Mouse (Mus musculus) brain, embryonic 14.5 days (tissue): ENCODE results near the gene Cobl. TPM values are rescaled to one million over a fixed set of nuclear protein-coding genes. Genes with fewer than 3 reads are reported as not detected.

Source experiments
- DNase-seq: peaks from one replicate; pipeline ENCODE4 v3.0.0-alpha.2; 2011; ENCODE audit warnings: low read depth
- CTCF ChIP-seq: fragments of 200-500 bp; IDR thresholded peaks from 2 replicates; pipeline ENCODE4 v1.5.1; 2012; ENCODE audit warnings: inconsistent platforms, mild to moderate bottlenecking, moderate library complexity, borderline replicate concordance; ENCODE audit not compliant: insufficient read depth, insufficient read length; ENCODE audit errors: extremely low read depth
- POLR2A ChIP-seq: fragments of 200-500 bp; IDR thresholded peaks from 2 replicates; pipeline ENCODE4 v1.6.1; 2012; ENCODE audit warnings: mild to moderate bottlenecking, inconsistent platforms, borderline replicate concordance; ENCODE audit not compliant: poor library complexity, insufficient read depth, insufficient read length, severe bottlenecking; ENCODE audit errors: extremely low read depth
- polyA plus RNA-seq: library from polyadenylated mRNA; depleted of rRNA; stranded (reverse); fragments of >200 nt; gene quantifications from 2 replicates; pipeline ENCODE4 v1.2.3, GENCODE M21; 2012

Cobl gene
- polyA plus RNA-seq, 1 experiment: 13.8 TPM

- TF ChIP-seq POLR2A: no peak
- no peak for TF ChIP-seq CTCF
- DNase-seq: no peak
Observed at GRCm38 (mm10) chr11:12285319-12286021, 179.3 kb downstream of the Cobl start.

- TF ChIP-seq POLR2A (no peak), CTCF (no peak)
- DNase-seq: no peak
Observed at GRCm38 (mm10) chr11:12280711-12281110, 184.0 kb downstream of the Cobl start.

GRCm38 (mm10) chr11:12274276-12274675 is 190.5 kb downstream of the Cobl start:
- no peak for DNase-seq
- TF ChIP-seq POLR2A (no peak), CTCF (no peak)

- TF ChIP-seq CTCF (no peak), POLR2A (no peak)
- no peak for DNase-seq
Observed at GRCm38 (mm10) chr11:12273726-12274125, 191.0 kb downstream of the Cobl start.

- peak; percentile 39 for DNase-seq
Observed at GRCm38 (mm10) chr11:12258411-12258810, 206.3 kb downstream of the Cobl start.

GRCm38 (mm10) chr11:12257324-12258118 is 207.2 kb downstream of the Cobl start:
- peak; percentile 50 for DNase-seq
- TF ChIP-seq CTCF (no peak), POLR2A (no peak)

More at GRCm38 (mm10) chr11:12258411-12258810, 206.3 kb downstream of the Cobl start:
- no peak for TF ChIP-seq CTCF
- no peak for TF ChIP-seq POLR2A

- no peak for DNase-seq
- TF ChIP-seq POLR2A (no peak), CTCF (no peak)
Observed at GRCm38 (mm10) chr11:12245327-12245915, 219.3 kb downstream of the Cobl start.

- TF ChIP-seq POLR2A (no peak), CTCF (no peak)
Observed at GRCm38 (mm10) chr11:12236341-12236740, 228.4 kb downstream of the Cobl start.

GRCm38 (mm10) chr11:12234876-12235275 is 229.9 kb downstream of the Cobl start:
- TF ChIP-seq POLR2A (no peak), CTCF (no peak)
- DNase-seq: no peak

More at GRCm38 (mm10) chr11:12236341-12236740, 228.4 kb downstream of the Cobl start:
- DNase-seq: no peak

- no peak for TF ChIP-seq POLR2A
- no peak for TF ChIP-seq CTCF
Observed at GRCm38 (mm10) chr11:12234126-12234525, 230.6 kb downstream of the Cobl start.

GRCm38 (mm10) chr11:12232743-12233125 is 232.0 kb downstream of the Cobl start:
- no peak for TF ChIP-seq CTCF
- no peak for TF ChIP-seq POLR2A
- peak; percentile 51 for DNase-seq

More at GRCm38 (mm10) chr11:12234126-12234525, 230.6 kb downstream of the Cobl start:
- no peak for DNase-seq
